Mouse (Mus musculus): ENCODE data around the gene Rasa2.

DNA sequence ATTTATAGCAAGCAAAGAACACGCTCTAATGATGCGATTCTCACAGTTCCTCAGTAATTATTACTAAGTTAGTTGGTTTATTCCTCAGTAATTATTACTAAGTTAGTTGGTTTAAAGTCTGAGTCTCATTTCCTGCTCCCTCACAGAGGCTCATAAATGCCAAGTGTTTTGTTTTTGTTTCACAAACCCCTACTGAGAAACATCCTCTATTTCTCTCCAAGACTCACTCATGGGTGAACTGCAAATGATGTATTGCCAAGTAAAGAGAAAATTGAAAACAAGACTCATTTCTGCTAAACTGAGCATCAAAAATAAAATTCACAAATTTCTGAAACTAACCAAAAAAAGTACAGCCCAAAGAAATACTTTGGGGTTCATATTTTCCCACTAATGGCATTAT lies 47.9 kb downstream of the Rasa2 start:
- TF ChIP-seq POLR2A (IDR thresholded peaks at IDR 0.05; ENCODE audit: control insufficient read depth in 1 of 2, insufficient read depth in 1 of 2, low read depth in 1 of 2, low read length in 2 of 2, poor library complexity in 1 of 2) = no peak
- TF ChIP-seq SIN3A (IDR thresholded peaks at IDR 0.05; ENCODE audit: low read length) = no peak

All from MEL (cell line).